Mouse (Mus musculus) adrenal gland, postnatal 36 days (tissue): ENCODE measurements around the gene Wdr95. TPM values are rescaled to one million over a fixed set of nuclear protein-coding genes. Genes with fewer than 3 reads are reported as not detected.

ENCODE experiments used
- DNase-seq, 2 experiments: peaks; one replicate each; pipeline ENCODE4 v3.0.0; 2021; ENCODE audit warnings: mixed read lengths in 1 of 2
- long read RNA-seq, 2 experiments: library from polyadenylated mRNA; stranded (forward); transcript quantifications; one replicate each; pipeline ENCODE4 v2.0.0; 2021; ENCODE audit warnings: borderline sequencing depth in 2 of 2
- total RNA-seq, 2 experiments: library from RNA; stranded (reverse); gene quantifications; 2 replicates each; pipeline ENCODE4 v1.2.3; 2021

Gene Wdr95
- not detected for total RNA-seq
- long read RNA-seq, experiment 1, result 0 reads
- long read RNA-seq, experiment 2, result 0 reads

GRCm38 (mm10) chr5:149527999-149528729, at the start of gene Wdr95:
TSS of gene Wdr95 (plus strand) at chr5:149528679.
- DNase-seq, result no peak

DNA sequence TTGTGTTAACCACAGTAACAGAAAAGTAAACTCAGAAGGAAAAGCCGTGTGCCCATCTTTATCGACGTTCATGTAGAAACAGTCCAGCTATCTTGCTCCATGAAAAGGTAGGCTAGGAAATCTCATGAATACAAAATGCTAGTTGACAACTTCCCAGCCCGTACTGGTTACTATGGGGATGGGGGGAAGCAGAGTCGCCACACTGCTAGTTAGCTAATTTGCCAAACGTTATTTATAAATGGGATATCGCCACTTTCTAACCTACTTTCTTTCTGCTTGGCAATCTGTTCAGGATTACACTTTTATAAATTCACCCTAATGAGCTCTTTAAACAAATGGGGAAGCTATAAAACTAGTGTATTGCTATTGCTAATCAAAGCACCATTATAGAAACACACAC, 46.6 kb upstream of the Wdr95 start:
- no peak for DNase-seq

DNA sequence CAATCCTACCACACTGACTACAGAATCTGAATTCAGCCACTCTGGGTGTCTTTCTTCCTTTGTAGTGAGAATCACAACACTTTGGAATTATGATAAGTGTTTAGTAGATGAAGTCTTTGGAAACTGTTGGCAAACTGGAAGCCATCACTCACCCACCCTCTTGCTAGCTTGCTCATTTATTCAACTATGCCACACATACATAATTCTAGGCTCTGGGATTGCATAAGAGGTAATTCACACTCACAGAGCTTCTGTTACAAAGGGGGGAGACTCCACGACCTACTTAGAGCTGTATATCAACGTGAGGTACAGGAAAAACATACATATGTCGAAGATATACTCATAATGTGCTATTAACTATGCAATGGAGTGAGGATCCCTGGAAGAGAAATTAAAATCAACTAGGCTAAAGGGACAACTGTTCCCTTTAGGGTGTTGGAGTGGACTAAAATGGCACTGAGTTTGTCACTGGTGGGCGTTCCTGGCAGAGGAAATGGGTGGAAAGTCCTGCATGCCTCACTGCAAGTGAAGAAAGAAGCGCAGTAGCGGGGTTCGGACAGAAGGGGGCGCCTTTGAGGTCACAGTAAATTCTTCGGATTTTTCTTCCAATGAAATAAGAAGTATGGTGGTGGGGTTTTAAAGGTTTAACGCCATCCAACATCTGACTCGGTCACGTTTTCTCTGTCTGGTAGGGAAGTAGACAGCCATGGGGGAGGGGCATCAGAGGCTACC, 45.0 kb upstream of the Wdr95 start:
- peak; percentile 6 to 47 for DNase-seq

GRCm38 (mm10) chr5:149484270-149484669, 44.2 kb upstream of the Wdr95 start:
- DNase-seq, result no peak

- DNase-seq, result no peak
Measured at GRCm38 (mm10) chr5:149485447-149485846, 43.0 kb upstream of the Wdr95 start.

GRCm38 (mm10) chr5:149488360-149489021, 40.0 kb upstream of the Wdr95 start:
- DNase-seq, result peak; percentile 82 to 83

DNA sequence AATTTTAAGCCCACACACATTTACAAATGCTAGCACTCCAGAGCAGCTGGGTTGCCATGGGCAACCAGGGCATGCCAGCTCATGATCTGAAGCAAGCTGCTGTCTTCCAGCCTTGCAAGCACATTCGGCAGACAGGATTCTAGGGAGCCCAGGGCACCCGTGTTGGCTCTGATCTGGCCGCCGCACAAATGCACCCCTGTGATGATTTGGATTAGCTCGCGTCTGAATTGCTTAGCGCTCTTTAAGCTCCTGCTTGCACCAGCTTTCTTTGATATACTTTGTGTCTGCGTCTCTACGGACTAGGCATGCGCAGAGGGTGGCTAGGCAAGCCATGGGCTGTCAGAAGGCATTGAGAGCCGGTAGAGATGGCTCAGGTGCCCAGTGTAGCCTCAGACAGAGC, 39.3 kb upstream of the Wdr95 start:
- DNase-seq, result peak; percentile 41 to 46

DNA sequence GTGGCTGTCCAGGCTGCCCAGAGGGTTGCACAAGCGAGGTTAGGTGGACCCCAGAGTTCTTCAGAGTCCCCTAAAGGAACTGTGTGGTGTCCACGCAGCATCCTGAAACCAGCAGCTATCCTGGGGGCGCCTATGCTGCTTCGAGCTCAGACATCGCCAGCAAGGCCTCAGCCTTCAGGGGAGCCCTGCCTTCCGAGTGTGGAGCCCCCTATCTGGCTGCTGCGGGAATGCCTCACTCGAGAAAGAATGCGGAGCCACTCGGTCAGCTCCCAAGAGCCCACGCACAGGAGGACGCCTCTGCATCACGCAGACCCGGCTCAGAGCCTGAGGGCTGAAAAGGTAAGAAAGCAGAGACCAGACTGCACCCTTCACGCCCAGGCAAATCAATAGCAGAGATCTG, 38.2 kb upstream of the Wdr95 start:
- no peak for DNase-seq

GRCm38 (mm10) chr5:149495655-149496054, 32.8 kb upstream of the Wdr95 start:
- DNase-seq, result no peak

GRCm38 (mm10) chr5:149496401-149497066, 31.9 kb upstream of the Wdr95 start:
- no peak for DNase-seq

DNA sequence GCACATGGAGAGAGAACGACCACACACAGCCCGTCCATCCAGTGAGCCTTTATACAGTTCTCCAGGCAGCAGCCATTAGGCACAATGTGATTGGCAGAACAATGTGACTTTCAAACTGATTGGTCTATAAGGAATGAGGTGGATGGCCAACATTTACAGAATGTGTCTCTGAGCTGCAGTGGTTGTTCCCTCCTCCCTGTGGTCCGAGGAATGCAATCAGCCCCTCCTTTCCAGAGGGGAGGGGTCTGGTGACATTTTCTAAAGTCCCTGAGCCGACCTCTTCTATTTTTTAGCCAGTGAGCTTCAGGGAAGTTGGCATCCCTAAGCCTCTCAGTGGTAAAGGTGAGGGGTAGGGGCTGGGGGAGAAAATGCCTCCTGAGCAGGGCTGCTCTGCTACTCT, 28.5 kb upstream of the Wdr95 start:
- no peak for DNase-seq

- DNase-seq, result no peak
Measured at GRCm38 (mm10) chr5:149503423-149504175, 24.9 kb upstream of the Wdr95 start.

DNA sequence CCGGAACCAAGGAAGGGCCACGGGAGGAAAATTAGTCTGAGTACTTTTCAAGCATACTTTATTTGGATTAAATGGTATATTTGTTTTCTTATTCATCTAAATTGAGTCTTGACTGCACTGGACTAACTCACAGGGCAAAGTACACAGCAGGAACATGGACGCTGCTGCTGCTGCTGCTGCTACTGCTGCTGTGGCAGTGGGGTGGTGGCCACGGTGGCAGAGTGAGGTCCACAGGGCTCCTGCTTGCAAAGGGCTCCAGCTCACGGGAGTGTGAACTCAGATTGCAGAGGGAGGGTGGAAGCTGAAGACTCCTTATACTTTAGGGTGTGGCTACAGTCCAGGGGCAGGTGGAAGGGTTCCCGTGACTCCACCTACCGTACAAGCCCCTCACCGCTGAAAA, 23.5 kb upstream of the Wdr95 start:
- DNase-seq, result no peak

DNA sequence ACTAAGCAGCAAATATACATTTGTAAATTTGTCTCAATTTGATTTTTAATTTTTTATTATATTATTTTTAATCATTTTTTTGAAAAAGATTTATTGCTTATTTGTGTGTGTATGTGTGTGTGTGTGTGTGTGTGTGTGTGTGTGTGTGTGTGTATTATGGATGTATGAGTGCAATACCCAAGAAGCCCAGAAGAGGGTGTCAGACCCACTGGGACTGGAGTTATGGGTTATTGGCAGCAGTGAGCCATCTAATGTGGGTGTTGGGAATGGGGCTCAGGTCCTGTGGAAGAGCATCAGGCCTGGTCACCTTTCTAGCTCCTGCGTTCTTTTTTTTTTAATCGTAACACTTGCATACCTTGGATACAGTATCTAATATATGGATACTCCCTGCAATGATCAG, 22.4 kb upstream of the Wdr95 start:
- no peak for DNase-seq

DNA sequence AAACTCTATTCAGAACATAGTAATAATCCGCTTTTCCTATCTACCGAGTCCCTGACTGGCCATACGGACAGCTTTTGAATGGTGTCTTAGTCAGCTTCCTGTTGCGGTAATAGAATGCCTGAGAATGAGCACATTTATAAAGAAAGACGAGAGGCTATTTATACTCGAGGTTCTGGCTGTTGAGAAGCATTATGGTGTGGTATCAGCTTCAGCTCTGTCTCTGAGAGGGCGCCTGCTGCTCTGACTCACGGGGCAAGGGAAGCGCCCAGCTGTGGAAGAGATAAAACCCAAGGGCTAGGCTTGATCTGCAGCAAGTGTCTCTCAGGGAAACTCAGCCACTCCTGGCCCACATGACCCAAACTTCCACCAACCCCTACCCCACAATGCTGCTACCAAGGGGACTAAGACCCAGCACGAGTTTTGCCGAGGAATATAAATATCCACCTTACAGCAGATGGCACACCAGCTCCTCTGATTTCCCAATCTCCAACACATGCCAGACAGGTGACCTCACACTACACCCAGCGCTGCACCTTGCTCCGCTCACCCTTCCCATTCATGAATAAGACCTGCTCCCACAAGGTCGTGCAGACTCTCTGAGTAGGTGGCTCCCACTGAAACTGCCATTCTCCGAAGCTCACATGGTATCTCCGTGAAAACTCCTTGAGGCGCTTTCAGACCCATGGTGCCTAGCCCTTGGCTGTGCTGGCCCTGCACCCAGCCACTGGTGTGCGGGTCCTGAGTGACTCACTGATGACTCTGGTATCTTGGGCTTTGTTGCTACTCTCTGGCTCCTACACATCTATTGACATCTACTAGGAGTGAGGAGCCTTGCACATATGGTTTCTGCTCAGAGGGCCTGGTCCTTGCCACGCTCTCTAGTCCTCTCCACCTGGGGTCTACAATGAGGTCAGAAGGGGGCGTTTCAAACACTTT, 20.1 kb upstream of the Wdr95 start:
- no peak for DNase-seq

GRCm38 (mm10) chr5:149510323-149510722, 18.2 kb upstream of the Wdr95 start:
- DNase-seq, result no peak

DNA sequence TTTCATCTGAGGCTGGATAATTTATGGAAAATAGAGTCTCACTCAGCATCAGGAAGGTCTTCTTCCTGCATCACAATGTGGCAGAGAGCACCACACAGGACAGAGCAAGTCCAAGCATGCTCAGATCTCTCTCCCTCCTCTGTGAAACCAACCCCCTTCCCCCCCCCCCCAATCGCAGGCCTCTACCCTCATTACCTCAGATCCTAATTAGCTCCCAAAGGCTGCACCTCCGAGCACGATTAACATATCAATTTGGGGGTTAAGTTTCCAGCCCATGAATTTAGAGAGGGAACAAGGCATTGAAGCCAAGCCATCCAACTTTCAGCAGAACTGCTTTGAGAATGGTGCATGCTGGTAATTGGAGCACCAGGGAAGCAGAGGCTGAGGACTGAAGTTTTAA, 15.8 kb upstream of the Wdr95 start:
- DNase-seq, result no peak

GRCm38 (mm10) chr5:149513438-149514086, 14.9 kb upstream of the Wdr95 start:
- no peak for DNase-seq

DNA sequence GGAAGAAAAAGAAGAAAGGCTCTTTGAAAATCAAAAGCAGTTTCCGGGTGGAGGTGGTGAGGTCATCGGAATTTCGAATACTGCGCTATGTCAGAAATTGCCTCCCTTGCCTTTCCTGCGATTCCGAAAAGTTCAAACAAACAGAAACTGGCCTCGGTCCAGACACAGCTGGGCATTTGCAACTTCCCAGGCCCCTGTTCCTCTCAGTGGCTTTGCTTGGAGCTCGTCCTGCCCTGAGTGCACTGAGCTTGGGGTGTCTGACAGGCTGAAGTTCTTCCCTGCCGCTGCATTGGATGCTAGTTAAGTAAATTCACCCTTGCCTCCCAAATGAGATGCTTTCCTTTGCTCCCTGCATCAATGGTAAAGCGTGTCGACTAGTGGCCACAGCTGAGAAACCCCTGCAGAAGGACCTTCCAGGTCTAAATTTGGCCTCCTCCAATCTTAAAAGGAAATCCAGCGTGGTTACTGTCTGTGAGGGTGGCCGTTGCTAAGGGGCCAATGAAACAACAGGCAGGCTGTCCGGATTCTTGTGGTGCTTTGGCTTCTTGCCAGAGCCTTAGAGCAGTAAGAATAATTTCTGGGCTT, 14.3 kb upstream of the Wdr95 start:
- peak; percentile 50 to 64 for DNase-seq

DNA sequence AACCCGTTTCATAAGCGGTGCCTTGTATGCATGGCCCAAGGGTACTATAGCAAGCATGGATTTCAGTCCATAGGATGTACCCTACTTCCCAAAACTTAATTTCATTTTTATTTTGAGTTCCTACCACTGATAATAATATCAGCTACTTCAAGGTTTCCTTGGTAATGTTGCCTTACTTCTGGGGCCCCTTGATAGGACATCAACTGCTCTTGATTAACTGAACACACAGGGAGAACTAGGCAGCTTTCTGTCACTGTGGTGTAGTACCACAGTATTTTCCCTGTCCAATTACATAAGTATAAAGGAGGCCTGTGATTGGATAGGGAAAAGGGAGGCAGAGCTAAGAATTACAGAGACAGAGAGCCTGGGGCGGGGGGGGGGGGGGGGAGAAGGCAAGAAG, 13.6 kb upstream of the Wdr95 start:
- DNase-seq, result no peak
